Mouse (Mus musculus) testis, adult 2 months (tissue): ENCODE measurements around the gene Bckdk.

Experiments
- CTCF ChIP-seq: fragments of 200-500 bp; IDR thresholded peaks from 2 replicates; pipeline ENCODE4 v1.5.1; 2012; ENCODE audit warnings: low read depth, mild to moderate bottlenecking, inconsistent platforms, low read length, moderate library complexity; ENCODE audit not compliant: control insufficient read depth, insufficient read depth, insufficient replicate concordance
- POLR2A ChIP-seq: fragments of 200-500 bp; IDR thresholded peaks from 2 replicates; pipeline ENCODE4 v1.6.1; 2012; ENCODE audit warnings: low read depth, mild to moderate bottlenecking, inconsistent platforms, low read length, moderate library complexity; ENCODE audit not compliant: control insufficient read depth

DNA sequence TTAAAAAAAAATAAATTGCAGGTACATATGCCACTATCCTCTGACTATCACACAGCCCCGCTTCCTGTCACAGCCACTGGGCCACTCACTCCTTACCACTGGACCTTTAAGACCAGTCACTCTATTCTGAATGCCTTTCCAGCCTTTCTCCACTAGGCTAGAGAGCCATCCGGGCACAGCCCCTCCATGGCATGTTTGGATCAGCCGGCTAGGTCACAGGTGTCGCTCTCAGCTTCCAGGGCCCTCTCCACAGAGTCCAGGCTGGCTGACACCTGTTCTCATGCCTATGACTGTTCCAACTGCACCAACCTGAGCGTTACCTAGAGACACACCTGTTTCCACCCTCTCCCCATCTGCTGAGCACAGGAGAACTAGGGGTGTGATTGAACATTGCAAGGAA is 24.7 kb downstream of the Bckdk start:
- TF ChIP-seq CTCF (no peak), POLR2A (no peak)
